Mouse (Mus musculus) stomach, postnatal 0 days (tissue): ENCODE results near the gene Adamtsl1. TPM values are rescaled to one million over a fixed set of nuclear protein-coding genes. Genes with fewer than 3 reads are reported as not detected.

Source experiments
- ATAC-seq: fragments of 200-750 bp; cut with Nextera tagmentation; 2 replicates; pipeline ENCODE4 v1.8.0; 2017; ENCODE audit not compliant: low FRiP score, low TSS enrichment
- DNase-seq: peaks from one replicate; pipeline ENCODE4 v3.0.0-alpha.2; 2016; ENCODE audit warnings: low spot score
- H3K27ac ChIP-seq: fragments of 300-500 bp; sonication (generic); replicated peaks from 2 replicates; pipeline ENCODE4 v1.5.1; 2014; ENCODE audit warnings: mild to moderate bottlenecking, control low read depth
- H3K27me3 ChIP-seq: fragments of 300-500 bp; sonication (generic); 2 replicates; pipeline ENCODE4 v1.6.1; 2014; ENCODE audit warnings: low read length; ENCODE audit not compliant: control insufficient read depth, insufficient read depth
- H3K36me3 ChIP-seq: fragments of 300-500 bp; sonication (generic); 2 replicates; pipeline ENCODE4 v1.6.1; 2014; ENCODE audit warnings: low read length, mixed read lengths; ENCODE audit not compliant: control insufficient read depth, insufficient read depth
- H3K4me1 ChIP-seq: fragments of 300-500 bp; sonication (generic); replicated peaks from 2 replicates; pipeline ENCODE4 v1.6.1; 2014; ENCODE audit warnings: antibody characterized with exemption; ENCODE audit not compliant: control insufficient read depth, insufficient read depth
- H3K4me2 ChIP-seq: fragments of 300-500 bp; sonication (generic); replicated peaks from 2 replicates; pipeline ENCODE4 v1.6.1; 2014; ENCODE audit warnings: low read depth, mild to moderate bottlenecking, control low read depth, moderate library complexity
- H3K4me3 ChIP-seq: fragments of 300-500 bp; sonication (generic); 2 replicates; pipeline ENCODE4 v1.5.1; 2014; ENCODE audit warnings: low read depth, low read length, control low read depth
- H3K9ac ChIP-seq: fragments of 300-500 bp; sonication (generic); 2 replicates; pipeline ENCODE4 v1.6.1; 2014; ENCODE audit warnings: mild to moderate bottlenecking, low read length, control low read depth, mixed read lengths
- H3K9me3 ChIP-seq: fragments of 300-500 bp; sonication (generic); 2 replicates; pipeline ENCODE4 v1.6.1; 2016; ENCODE audit warnings: low read length; ENCODE audit not compliant: control insufficient read depth
- CTCF ChIP-seq: IDR thresholded peaks from 2 replicates; pipeline ENCODE4 v1.5.1; 2016; ENCODE audit warnings: antibody characterized with exemption, low read depth, mild to moderate bottlenecking, moderate library complexity
- EP300 ChIP-seq: optimal IDR thresholded peaks from 2 replicates; pipeline ENCODE3; 2016; ENCODE audit warnings: antibody characterized with exemption
- whole genome bisulfite sequencing: fragments of 180-500 bp; shearing (Covaris S2); extraction: QIAGEN DNeasy Blood & Tissue Kit; methylation state at CpG from one replicate; pipeline ENCODE4 v1.1.7; 2014; 5-methylcytosine and 5-hydroxymethylcytosine counted together
- polyA plus RNA-seq: library from polyadenylated mRNA; unstranded; fragments of >200 nt; fragmentation: Nextera tagmentation; extraction: Ambion mirVana; gene quantifications from 2 replicates; pipeline ENCODE4 v1.2.1, GENCODE M21; 2015

The Adamtsl1 gene
- polyA plus RNA-seq, 1 experiment from 2014 or later: 7.3 TPM

- no peak overlapping the region for H3K4me2 ChIP-seq
- H3K27me3 ChIP-seq: no peaks in the 10 kb centered on the region
- no peak for TF ChIP-seq CTCF
- no peak for TF ChIP-seq EP300
- no peaks in the 10 kb centered on the region for H3K9me3 ChIP-seq
- no peak for ATAC-seq
- H3K4me3 ChIP-seq: no peak overlapping the region
- DNase-seq: no peak
- H3K4me1 ChIP-seq: no peaks in the 10 kb centered on the region
- 56% methylated on average over 3 of the region's 3 CpGs for WGBS
- no peak overlapping the region for H3K27ac ChIP-seq
- no peak overlapping the region for H3K9ac ChIP-seq
- H3K36me3 ChIP-seq: no peaks in the 10 kb centered on the region
Measured at GRCm38 (mm10) chr4:85976188-85976587, 462.2 kb downstream of the Adamtsl1 start.

- ATAC-seq: no peak
- Histone ChIP-seq H3K4me1 (no peaks in the 10 kb centered on the region), H3K27me3 (no peaks in the 10 kb centered on the region), H3K4me3 (no peak overlapping the region), H3K36me3 (no peaks in the 10 kb centered on the region), H3K4me2 (no peak overlapping the region), H3K27ac (no peak overlapping the region), H3K9ac (no peak overlapping the region), H3K9me3 (no peaks in the 10 kb centered on the region)
- DNase-seq: no peak
- 61% methylated on average over 10 of the region's 10 CpGs for WGBS
- TF ChIP-seq CTCF (no peak), EP300 (no peak)
Measured at GRCm38 (mm10) chr4:85979206-85979605, 465.2 kb downstream of the Adamtsl1 start.

GRCm38 (mm10) chr4:86006596-86006995 lies 492.6 kb downstream of the Adamtsl1 start:
- Histone ChIP-seq H3K4me3 (no peak overlapping the region), H3K4me1 (no peaks in the 10 kb centered on the region), H3K9me3 (no peaks in the 10 kb centered on the region), H3K9ac (no peak overlapping the region), H3K4me2 (no peak overlapping the region), H3K27ac (no peak overlapping the region), H3K27me3 (no peaks in the 10 kb centered on the region), H3K36me3 (no peaks in the 10 kb centered on the region)
- ATAC-seq (no peak), DNase-seq (no peak)
- TF ChIP-seq CTCF (no peak), EP300 (no peak)
- 55% methylated on average over 5 of the region's 5 CpGs for WGBS

GRCm38 (mm10) chr4:86013640-86014039 lies 499.7 kb downstream of the Adamtsl1 start:
- no peak for TF ChIP-seq EP300
- TF ChIP-seq CTCF: no peak
- no peaks in the 10 kb centered on the region for H3K36me3 ChIP-seq

GRCm38 (mm10) chr4:86018928-86019327 lies 505.0 kb downstream of the Adamtsl1 start:
- Histone ChIP-seq H3K9ac (no peak overlapping the region), H3K27ac (no peak overlapping the region), H3K4me3 (no peak overlapping the region), H3K27me3 (no peaks in the 10 kb centered on the region), H3K9me3 (no peaks in the 10 kb centered on the region), H3K4me2 (no peak overlapping the region), H3K36me3 (no peaks in the 10 kb centered on the region), H3K4me1 (no peaks in the 10 kb centered on the region)
- DNase-seq (no peak), ATAC-seq (no peak)
- TF ChIP-seq EP300 (no peak), CTCF (no peak)
- 70% methylated on average over 1 of the region's 1 CpGs for WGBS

More at GRCm38 (mm10) chr4:86013640-86014039, 499.7 kb downstream of the Adamtsl1 start:
- WGBS: 85% methylated on average over 3 of the region's 3 CpGs
- Histone ChIP-seq H3K4me2 (no peak overlapping the region), H3K27me3 (no peaks in the 10 kb centered on the region), H3K27ac (no peak overlapping the region), H3K9ac (no peak overlapping the region), H3K9me3 (no peaks in the 10 kb centered on the region), H3K4me1 (no peaks in the 10 kb centered on the region), H3K4me3 (no peak overlapping the region)
- DNase-seq: no peak
- ATAC-seq: no peak

GRCm38 (mm10) chr4:86019586-86019985 lies 505.6 kb downstream of the Adamtsl1 start:
- Histone ChIP-seq H3K4me2 (no peak overlapping the region), H3K9ac (no peak overlapping the region), H3K4me1 (no peaks in the 10 kb centered on the region), H3K9me3 (no peaks in the 10 kb centered on the region), H3K36me3 (no peaks in the 10 kb centered on the region), H3K27ac (no peak overlapping the region), H3K4me3 (no peak overlapping the region), H3K27me3 (no peaks in the 10 kb centered on the region)
- TF ChIP-seq EP300 (no peak), CTCF (no peak)
- ATAC-seq: no peak
- no peak for DNase-seq
- 27% methylated on average over 4 of the region's 4 CpGs for WGBS
